Mouse (Mus musculus) liver, adult 2 months (tissue): ENCODE results near the gene Prkcg.

Experiments used
- CTCF ChIP-seq: fragments of 200-500 bp; IDR thresholded peaks from 2 replicates; pipeline ENCODE4 v1.5.1; 2011; ENCODE audit warnings: low read depth, low read length, control low read depth
- POLR2A ChIP-seq: fragments of 200-500 bp; IDR thresholded peaks from 2 replicates; pipeline ENCODE4 v1.6.1; 2011; ENCODE audit warnings: low read length, control low read depth; ENCODE audit not compliant: insufficient read depth; ENCODE audit errors: extremely low read depth

DNA sequence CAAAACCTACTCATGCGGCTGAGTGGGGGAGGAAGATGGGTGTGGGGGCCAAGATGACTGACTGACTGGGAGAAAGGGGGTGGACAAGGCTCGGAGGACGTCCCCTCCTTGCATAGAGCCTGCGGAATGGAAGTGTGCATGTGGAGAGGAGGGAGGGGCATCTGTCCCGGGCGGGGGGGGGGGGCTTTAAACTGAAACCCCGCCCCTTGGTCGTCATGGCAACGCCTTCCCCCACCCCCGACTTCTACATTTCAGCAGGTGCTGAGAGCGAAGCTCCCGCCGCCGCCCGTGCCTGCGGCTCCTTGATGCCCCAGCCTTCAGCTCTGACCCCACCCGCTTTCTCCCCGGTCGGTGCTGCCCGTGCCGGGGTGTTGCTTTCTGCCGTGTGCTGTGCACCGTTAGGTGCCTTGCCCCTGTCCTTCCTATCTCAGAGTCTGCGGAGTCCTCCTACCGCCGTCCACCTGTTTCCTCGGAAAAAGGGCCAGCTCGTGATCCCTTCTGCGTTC is 14.3 kb downstream of the Prkcg start:
- no peak for TF ChIP-seq CTCF
- TF ChIP-seq POLR2A, result no peak
